8 mouse cellular contexts compared by ENCODE assay signal in the genomic region with DNA sequence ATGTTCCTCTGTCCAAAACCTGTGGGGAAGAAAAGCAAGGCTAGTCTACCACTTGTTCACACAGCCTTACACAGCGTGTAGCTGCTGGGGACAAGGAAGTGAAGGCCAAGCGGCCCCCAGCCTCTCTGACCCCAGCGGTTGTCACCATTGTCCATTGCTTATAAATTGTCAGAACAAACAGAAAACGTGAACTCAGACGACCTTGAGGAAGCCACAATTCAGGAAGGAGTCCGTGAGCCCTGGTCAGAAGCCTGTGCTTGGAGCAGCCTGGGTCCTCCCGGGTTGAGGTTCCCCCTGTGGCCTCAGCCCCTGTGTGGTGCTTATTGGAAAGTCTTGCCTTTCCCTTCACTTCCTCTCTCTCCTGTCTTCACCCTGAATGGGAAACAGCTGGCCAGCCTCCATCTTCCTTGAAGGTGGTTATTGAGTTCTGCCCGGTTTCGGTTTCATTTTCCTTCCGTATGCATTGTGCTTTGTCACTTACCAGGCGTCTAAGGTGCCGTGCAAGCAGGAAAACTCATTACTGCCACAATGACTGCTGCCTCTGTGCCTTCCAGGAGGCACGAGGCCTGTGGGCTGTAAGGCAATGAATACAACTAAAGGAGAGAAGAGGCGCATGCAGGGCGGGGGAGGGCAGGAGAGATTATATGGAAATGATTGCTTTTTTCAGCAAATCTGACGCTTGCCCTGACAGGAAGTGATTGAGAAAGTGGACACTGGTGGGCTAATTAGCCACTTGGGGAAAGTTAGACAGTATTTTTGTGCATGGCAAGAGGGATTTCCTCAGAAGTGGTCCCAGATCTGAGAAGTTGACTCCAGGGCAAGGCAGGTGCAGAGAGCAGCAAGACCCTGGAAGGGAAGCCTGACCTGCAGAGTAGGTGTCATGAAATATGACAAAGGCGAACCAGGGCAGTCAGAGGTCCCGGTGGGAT.
DNase-seq lines count a peak whose midpoint lies in the region; ATAC-seq and TF ChIP-seq lines count a peak whose summit lies in the region.

No protein-coding gene starts in this region.

- ATAC-seq in lung, postnatal 0 days = peak; percentile 79

- 42% methylated on average over 18 of the region's 18 CpGs for WGBS in embryonic facial prominence, embryonic 10.5 days
- WGBS in lung, postnatal 0 days = 43% methylated on average over 18 of the region's 18 CpGs
- 61% methylated on average over 18 of the region's 18 CpGs for WGBS in olfactory bulb, adult 2 months

- TF ChIP-seq CTCF in lung, postnatal 0 days (IDR thresholded peaks at IDR 0.05) = no peak
- TF ChIP-seq CTCF in olfactory bulb, adult 2 months (IDR thresholded peaks at IDR 0.05; ENCODE audit: insufficient read depth, low read depth, low read length) = no peak

- DNase-seq in T-cell, adult 2 months (ENCODE audit: low spot score) = peak; percentile 76
- peak; percentile 52 for DNase-seq in embryonic facial prominence, embryonic 10.5 days (ENCODE audit: low spot score)
- DNase-seq in heart, adult 9 months (ENCODE audit: low spot score in 2 of 2) = peak; percentile 82 to 85
- DNase-seq in kidney, adult 8-10 months = peak; percentile 55 to 56
- DNase-seq in lung, postnatal 0 days (ENCODE audit: low spot score) = peak; percentile 81
- no peak for DNase-seq in cerebellum, adult 11-12 months
- DNase-seq in left cerebral cortex, postnatal 25 days (ENCODE audit: low spot score in 2 of 2) = no peak

- no peak for TF ChIP-seq POLR2A in olfactory bulb, adult 2 months (IDR thresholded peaks at IDR 0.05; ENCODE audit: insufficient read depth, low read depth, low read length)

- peak overlapping the region; percentile 39 for H3K4me3 ChIP-seq in embryonic facial prominence, embryonic 10.5 days
- peak overlapping the region; percentile 37 for H3K4me3 ChIP-seq in lung, postnatal 0 days (ENCODE audit: low read depth, low read length)
- peak overlapping the region; percentile 26 for H3K4me3 ChIP-seq in olfactory bulb, adult 2 months (ENCODE audit: insufficient read depth, low read depth, low read length)

- intact Hi-C loops in left cerebral cortex, postnatal 25 days (cut with DNase I) = no loop called here

- TF ChIP-seq EP300 in lung, postnatal 0 days (IDR thresholded peaks at IDR 0.05) = no peak

- no peaks in the 10 kb centered on the region for H3K36me3 ChIP-seq in embryonic facial prominence, embryonic 10.5 days (replicated peaks)
- no peaks in the 10 kb centered on the region for H3K36me3 ChIP-seq in lung, postnatal 0 days (ENCODE audit: insufficient read depth, low read length)

- H3K4me1 ChIP-seq in embryonic facial prominence, embryonic 10.5 days = peaks cover 20% of the 10 kb centered on the region
- no peaks in the 10 kb centered on the region for H3K4me1 ChIP-seq in lung, postnatal 0 days (ENCODE audit: insufficient read depth, low read depth, low read length)
- no peaks in the 10 kb centered on the region for H3K4me1 ChIP-seq in olfactory bulb, adult 2 months (ENCODE audit: control insufficient read depth, insufficient read depth, low read length)

- peak overlapping the region; percentile 62 for H3K4me2 ChIP-seq in lung, postnatal 0 days (replicated peaks; ENCODE audit: low read depth, low read length)

- H3K9me3 ChIP-seq in embryonic facial prominence, embryonic 10.5 days = no peaks in the 10 kb centered on the region
- H3K9me3 ChIP-seq in lung, postnatal 0 days (ENCODE audit: low read length) = no peaks in the 10 kb centered on the region

- H3K27ac ChIP-seq in embryonic facial prominence, embryonic 10.5 days (replicated peaks) = peak overlapping the region; percentile 61
- H3K27ac ChIP-seq in lung, postnatal 0 days (ENCODE audit: low read length) = peak overlapping the region; percentile 48
- no peak overlapping the region for H3K27ac ChIP-seq in olfactory bulb, adult 2 months (ENCODE audit: insufficient read depth, low read depth, low read length)

- H3K9ac ChIP-seq in lung, postnatal 0 days (replicated peaks; ENCODE audit: low read depth) = no peak overlapping the region

- H3K27me3 ChIP-seq in embryonic facial prominence, embryonic 10.5 days (replicated peaks; ENCODE audit: low read depth, poor library complexity, severe bottlenecking) = peaks cover 19% of the 10 kb centered on the region; the same call in 1 of the 2 replicates
- H3K27me3 ChIP-seq in lung, postnatal 0 days (replicated peaks; ENCODE audit: insufficient read depth, low read length) = no peaks in the 10 kb centered on the region

Comparison
In these comparisons a context has a peak if more than half of its experiments do, and no peak if none do; other contexts are left out.
1. DNase-seq: peak in T-cell, adult 2 months (single experiment), embryonic facial prominence, embryonic 10.5 days (single experiment), heart, adult 9 months (2 of 2), kidney, adult 8-10 months (2 of 2) and lung, postnatal 0 days (single experiment); none in cerebellum, adult 11-12 months (single experiment) and left cerebral cortex, postnatal 25 days (0 of 2).
2. Peak in every context shown above with its lines, with median percentiles within 50 percentile points of each other: H3K4me3 ChIP-seq.